Mouse (Mus musculus): ENCODE data around the gene Clybl. TPM values are rescaled to one million over a fixed set of nuclear protein-coding genes. Genes with fewer than 3 reads are reported as not detected.

Gene Clybl
- total and polyA plus RNA-seq, 3 experiments: 16.5 to 25.7 (median 18.7) TPM

- Histone ChIP-seq H3K36me3 (replicated peaks in 1 of 2; ENCODE audit: control insufficient read depth in 1 of 2, insufficient read depth in 1 of 2, low read length in 1 of 2) (peaks cover 0 to 2% of the 10 kb centered on the region in 2 experiments), H3K4me1 (ENCODE audit: control insufficient read depth in 1 of 2, insufficient read depth in 2 of 2) (peaks cover 3 to 18% of the 10 kb centered on the region in 2 experiments; a peak in 3 of 4 replicates), H3K9me3 (replicated peaks; ENCODE audit: low read length) (no peaks in the 10 kb centered on the region), H3K4me3 (replicated peaks in 1 of 3; ENCODE audit: low read depth in 2 of 3, low read length in 2 of 3, poor library complexity in 1 of 3) (no peak overlapping the region), H3K79me2 (replicated peaks; ENCODE audit: control insufficient read depth, extremely low read depth, insufficient read depth, poor library complexity, severe bottlenecking) (no peaks in the 10 kb centered on the region), H3K9ac (ENCODE audit: insufficient read depth, low read depth) (no peak overlapping the region), H3K27ac (ENCODE audit: insufficient read depth, low read depth) (no peak overlapping the region), H3K27me3 (replicated peaks) (no peaks in the 10 kb centered on the region), H3K4me2 (ENCODE audit: insufficient read depth, low read depth, poor library complexity, severe bottlenecking) (no peak overlapping the region)
- DNase-seq (ENCODE audit: extremely low read depth): no peak
- dilution Hi-C loops (cut with MboI; ENCODE audit: extremely low pct_ligation_motif_present, extremely low pct_unique_long_range_greater_than_20kb, low sequenced_read_pairs) (no loop called here), in situ Hi-C loops (cut with MboI; ENCODE audit: low pct_ligation_motif_present, low pct_unique_long_range_greater_than_20kb, low sequenced_read_pairs) (no loop called here)
- no peak for TF ChIP-seq CHD2 (IDR thresholded peaks at IDR 0.05; ENCODE audit: low read length)
- TF ChIP-seq CTCF (conservative IDR thresholded peaks at IDR 0.05 in 1 of 2, IDR thresholded peaks at IDR 0.05 in 1 of 2; ENCODE audit: low read depth in 2 of 2, low read length in 2 of 2): no peak
- TF ChIP-seq MYC (IDR thresholded peaks at IDR 0.05; ENCODE audit: low read depth, low read length): no peak
- no peak for TF ChIP-seq TBP (conservative IDR thresholded peaks at IDR 0.05; ENCODE audit: low read depth, low read length)
- no peak for TF ChIP-seq RCOR1 (conservative IDR thresholded peaks at IDR 0.05; ENCODE audit: low read depth, low read length)
- TF ChIP-seq GABPA (IDR thresholded peaks at IDR 0.05; ENCODE audit: insufficient replicate concordance, low read depth, low read length): no peak
- TF ChIP-seq USF1 (IDR thresholded peaks at IDR 0.05; ENCODE audit: low read depth, low read length): no peak
- no peak for TF ChIP-seq JUN (IDR thresholded peaks at IDR 0.05; ENCODE audit: insufficient read depth, low read depth, low read length)
- TF ChIP-seq EP300 (IDR thresholded peaks at IDR 0.05; ENCODE audit: low read length): no peak
- TF ChIP-seq RAD21 (IDR thresholded peaks at IDR 0.05; ENCODE audit: low read depth, low read length): no peak
- no peak for TF ChIP-seq BHLHE40 (IDR thresholded peaks at IDR 0.05; ENCODE audit: low read depth, low read length)
- TF ChIP-seq USF2 (conservative IDR thresholded peaks at IDR 0.05; ENCODE audit: low read depth, low read length): no peak
- TF ChIP-seq SIN3A (IDR thresholded peaks at IDR 0.05; ENCODE audit: low read length): no peak
- no peak for TF ChIP-seq MXI1 (IDR thresholded peaks at IDR 0.05; ENCODE audit: low read depth, low read length)
These were observed 123.6 kb downstream of the Clybl start for GRCm38 (mm10) chr14:122305132-122305531.

- H3K79me2 ChIP-seq (replicated peaks; ENCODE audit: control insufficient read depth, extremely low read depth, insufficient read depth, poor library complexity, severe bottlenecking): no peaks in the 10 kb centered on the region
- H3K27ac ChIP-seq (ENCODE audit: insufficient read depth, low read depth): no peak overlapping the region
- H3K4me1 ChIP-seq (ENCODE audit: control insufficient read depth in 1 of 2, insufficient read depth in 2 of 2): peaks cover 0 to under 1% of the 10 kb centered on the region in 2 experiments; a peak in 1 of 4 replicates
- no peak overlapping the region for H3K4me2 ChIP-seq (ENCODE audit: insufficient read depth, low read depth, poor library complexity, severe bottlenecking)
- H3K9me3 ChIP-seq (replicated peaks; ENCODE audit: low read length): peaks cover 3% of the 10 kb centered on the region
- H3K9ac ChIP-seq (ENCODE audit: insufficient read depth, low read depth): no peak overlapping the region
- in situ Hi-C loops (cut with MboI; ENCODE audit: low pct_ligation_motif_present, low pct_unique_long_range_greater_than_20kb, low sequenced_read_pairs): no loop called here
- no peak for DNase-seq (ENCODE audit: extremely low read depth)
- TF ChIP-seq USF2 (conservative IDR thresholded peaks at IDR 0.05; ENCODE audit: low read depth, low read length) (no peak), SMC3 (IDR thresholded peaks at IDR 0.05; ENCODE audit: low read depth, low read length) (no peak), MAFK (IDR thresholded peaks at IDR 0.05; ENCODE audit: insufficient replicate concordance, low read length) (no peak), CTCF (conservative IDR thresholded peaks at IDR 0.05 in 1 of 2, IDR thresholded peaks at IDR 0.05 in 1 of 2; ENCODE audit: low read depth in 2 of 2, low read length in 2 of 2) (peak; percentile 9 to 25; a peak in 1 of 4 replicates)
- dilution Hi-C loops (cut with MboI; ENCODE audit: extremely low pct_ligation_motif_present, extremely low pct_unique_long_range_greater_than_20kb, low sequenced_read_pairs): no loop called here
- H3K36me3 ChIP-seq (replicated peaks in 1 of 2; ENCODE audit: control insufficient read depth in 1 of 2, insufficient read depth in 1 of 2, low read length in 1 of 2): peaks cover 0 to 10% of the 10 kb centered on the region in 2 experiments
- H3K4me3 ChIP-seq (replicated peaks in 1 of 3; ENCODE audit: low read depth in 2 of 3, low read length in 2 of 3, poor library complexity in 1 of 3): no peak overlapping the region
- H3K27me3 ChIP-seq (replicated peaks): no peaks in the 10 kb centered on the region
These were observed 130.9 kb downstream of the Clybl start for GRCm38 (mm10) chr14:122312415-122312814.

Measured in CH12.LX (cell line).